Mouse (Mus musculus) intestine, embryonic 14.5 days (tissue): Measurements from ENCODE around the gene Fut2. TPM values are rescaled to one million over a fixed set of nuclear protein-coding genes. Genes with fewer than 3 reads are reported as not detected.
A peak's percentile ranks its signal among the peaks of the same experiment; 100 is the strongest.

ENCODE experiments used
- ATAC-seq: fragments of 200-750 bp; cut with Nextera tagmentation; replicated peaks from 2 replicates; pipeline ENCODE4 v1.8.0; 2017; ENCODE audit warnings: low read depth, moderate number of reproducible peaks, moderate TSS enrichment, moderate library complexity; ENCODE audit not compliant: low FRiP score, low TSS enrichment
- DNase-seq: peaks from one replicate; pipeline ENCODE4 v3.0.0-alpha.2; 2018; ENCODE audit warnings: low spot score
- H3K27ac ChIP-seq: fragments of 300-500 bp; sonication (generic); 2 replicates; pipeline ENCODE4 v1.5.1; 2014; ENCODE audit warnings: low read depth, mild to moderate bottlenecking, control low read depth
- H3K27me3 ChIP-seq: fragments of 300-500 bp; sonication (generic); replicated peaks from 2 replicates; pipeline ENCODE4 v1.6.1; 2014; ENCODE audit warnings: low read length, control low read depth; ENCODE audit not compliant: control insufficient read depth, insufficient read depth
- H3K36me3 ChIP-seq: fragments of 300-500 bp; sonication (generic); 2 replicates; pipeline ENCODE4 v1.6.1; 2014; ENCODE audit warnings: low read length, control low read depth; ENCODE audit not compliant: control insufficient read depth, insufficient read depth
- H3K4me1 ChIP-seq: fragments of 300-500 bp; sonication (generic); replicated peaks from 2 replicates; pipeline ENCODE4 v1.6.1; 2014; ENCODE audit warnings: low read length, control low read depth, mixed read lengths; ENCODE audit not compliant: control insufficient read depth, insufficient read depth
- H3K4me2 ChIP-seq: fragments of 300-500 bp; sonication (generic); 2 replicates; pipeline ENCODE4 v1.6.1; 2014; ENCODE audit warnings: low read length
- H3K4me3 ChIP-seq: fragments of 300-500 bp; sonication (generic); 2 replicates; pipeline ENCODE4 v1.5.1; 2014; ENCODE audit warnings: low read depth, low read length, control low read depth, mixed read lengths
- H3K9ac ChIP-seq: fragments of 300-500 bp; sonication (generic); 2 replicates; pipeline ENCODE4 v1.6.1; 2014; ENCODE audit warnings: mild to moderate bottlenecking, low read length
- H3K9me3 ChIP-seq: fragments of 300-500 bp; sonication (generic); 2 replicates; pipeline ENCODE4 v1.6.1; 2016; ENCODE audit warnings: low read length, control low read depth; ENCODE audit not compliant: control insufficient read depth
- WGBS: fragments of 180-500 bp; shearing (Covaris S2); extraction: QIAGEN DNeasy Blood & Tissue Kit; methylation state at CpG from one replicate; pipeline ENCODE4 v1.1.7; 2014; 5-methylcytosine and 5-hydroxymethylcytosine counted together
- polyA plus RNA-seq: library from polyadenylated mRNA; unstranded; fragments of >200 nt; fragmentation: Nextera tagmentation; extraction: Ambion mirVana; gene quantifications from 2 replicates; pipeline ENCODE4 v1.2.1, GENCODE M21; 2014

Gene Fut2
- polyA plus RNA-seq, 1 experiment from 2014 or later: 7.9 TPM

DNA sequence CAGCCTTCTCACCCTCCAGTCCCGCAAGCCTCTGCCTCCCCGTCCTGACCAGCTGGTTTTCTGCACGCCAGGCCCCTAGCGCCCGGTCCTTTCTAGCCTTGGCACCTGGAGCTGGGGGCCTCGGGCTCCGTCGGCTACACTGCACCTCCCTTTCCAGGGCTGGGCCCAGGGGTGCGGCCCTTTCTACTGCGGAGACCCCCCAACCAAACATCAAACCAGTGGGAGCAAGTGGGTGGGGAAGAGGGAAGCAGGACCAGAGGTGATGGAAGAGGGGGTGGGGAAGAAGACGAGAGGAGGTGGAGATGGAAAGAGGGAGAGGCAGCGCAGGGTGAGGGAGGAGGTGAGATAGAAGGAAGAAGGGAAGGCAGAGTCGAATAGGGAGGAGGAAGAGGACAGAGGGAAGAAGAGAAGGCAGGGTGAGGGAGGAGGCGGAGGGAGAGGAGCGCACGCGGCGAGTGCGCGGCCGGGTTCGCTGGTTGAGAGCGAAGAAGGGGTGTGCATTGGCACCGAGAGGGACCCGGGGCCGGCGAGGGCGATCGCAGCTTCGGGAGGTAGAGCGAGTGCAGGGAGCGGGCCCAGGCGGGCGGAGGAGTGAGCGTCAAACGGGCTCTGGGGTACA is 33.4 kb upstream of the Fut2 start, which contains the start of gene Car11:
Car11 (plus strand) TSS at position 321 of the 619 bp plus-strand sequence.
- no peak for ATAC-seq
- peak within 1 kb of the TSS; percentile 71 for H3K4me2 ChIP-seq
- no peaks in the 10 kb centered on the region for H3K9me3 ChIP-seq
- no peak for DNase-seq
- peak within 1 kb of the TSS; percentile 23; the same call in 1 of the 2 replicates for H3K9ac ChIP-seq
- H3K27me3 ChIP-seq: peaks cover 23% of the 10 kb centered on the region
- no peak within 1 kb of the TSS for H3K27ac ChIP-seq
- H3K4me1 ChIP-seq: peaks cover 14% of the 10 kb centered on the region
- peak within 1 kb of the TSS; percentile 35 for H3K4me3 ChIP-seq
- 2% methylated on average over 36 of the region's 36 CpGs for WGBS
- no peaks in the 10 kb centered on the region for H3K36me3 ChIP-seq

GRCm38 (mm10) chr7:45697894-45698293 is 31.7 kb upstream of the Fut2 start:
- no peak overlapping the region for H3K9ac ChIP-seq
- no peak overlapping the region for H3K4me2 ChIP-seq
- no peaks in the 10 kb centered on the region for H3K9me3 ChIP-seq
- ATAC-seq (no peak), DNase-seq (no peak)
- peaks cover 23% of the 10 kb centered on the region for H3K27me3 ChIP-seq
- peaks cover 7% of the 10 kb centered on the region for H3K4me1 ChIP-seq
- no peak overlapping the region for H3K27ac ChIP-seq
- 87% methylated on average over 6 of the region's 7 CpGs for whole genome bisulfite sequencing
- H3K36me3 ChIP-seq: no peaks in the 10 kb centered on the region
- H3K4me3 ChIP-seq: no peak overlapping the region

DNA sequence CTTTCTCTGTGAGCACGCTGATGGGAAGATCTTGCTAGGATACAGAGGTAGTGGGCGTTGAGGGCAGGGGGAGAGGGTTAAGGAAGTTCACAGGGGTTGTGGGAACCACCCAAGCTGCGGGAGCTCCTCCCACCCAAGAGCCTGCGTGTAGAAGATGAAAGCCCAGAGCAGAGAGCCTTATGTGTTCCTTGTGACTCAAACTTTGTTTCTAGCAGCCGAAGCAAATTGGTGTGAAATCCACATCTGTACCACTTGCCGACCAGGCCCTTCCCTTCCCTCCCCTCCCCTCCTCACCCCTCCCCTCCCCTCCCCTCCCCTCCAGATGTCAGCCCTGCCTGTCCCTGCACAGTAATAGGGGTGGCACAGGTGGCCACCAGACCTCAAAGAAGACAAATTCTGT is 28.9 kb upstream of the Fut2 start:
- peaks cover 2% of the 10 kb centered on the region for H3K4me1 ChIP-seq
- peaks cover 19% of the 10 kb centered on the region for H3K27me3 ChIP-seq
- H3K4me3 ChIP-seq: no peak overlapping the region
- H3K36me3 ChIP-seq: no peaks in the 10 kb centered on the region
- DNase-seq (no peak), ATAC-seq (no peak)
- 14% methylated on average over 6 of the region's 6 CpGs for WGBS
- no peak overlapping the region for H3K9ac ChIP-seq
- no peak overlapping the region for H3K27ac ChIP-seq
- no peaks in the 10 kb centered on the region for H3K9me3 ChIP-seq
- H3K4me2 ChIP-seq: no peak overlapping the region

DNA sequence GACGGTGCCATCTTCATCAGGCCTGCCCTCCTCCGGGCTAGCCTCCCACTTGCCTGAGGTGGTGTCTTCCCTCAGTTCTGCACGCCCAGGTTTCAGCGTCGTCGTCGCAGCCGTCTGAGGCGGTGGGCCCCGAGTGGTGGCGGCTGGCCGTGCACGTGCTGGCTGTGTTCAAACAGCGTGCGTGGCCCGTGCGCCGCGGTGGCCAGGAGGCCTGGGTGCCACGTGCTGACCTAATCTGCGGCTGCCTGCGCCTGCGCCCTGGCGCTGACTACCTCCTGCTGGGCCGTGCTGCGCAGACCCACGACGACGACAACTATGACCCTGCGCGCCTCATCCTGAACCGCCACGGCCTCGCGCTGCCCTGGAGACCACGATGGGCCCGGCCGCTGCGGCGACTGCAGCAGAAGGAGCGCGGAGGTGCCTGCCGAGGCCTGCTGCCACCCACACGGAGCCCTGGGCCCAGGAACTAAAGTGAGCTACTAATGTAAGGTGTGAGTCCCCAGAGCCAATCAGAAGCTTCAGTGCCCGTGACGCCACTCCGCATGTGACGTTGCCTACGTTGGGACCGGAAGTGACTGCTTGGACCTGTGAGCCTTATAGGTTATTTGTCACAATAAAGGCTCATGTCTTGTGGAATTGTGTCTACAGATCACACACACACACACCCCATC is 27.9 kb upstream of the Fut2 start, which contains the start of gene Sec1:
Sec1 (minus strand) TSS at position 482 of the 671 bp plus-strand sequence.
- H3K27ac ChIP-seq: no peak within 1 kb of the TSS
- H3K4me3 ChIP-seq: no peak within 1 kb of the TSS
- H3K9ac ChIP-seq: no peak within 1 kb of the TSS
- no peaks in the 10 kb centered on the region for H3K9me3 ChIP-seq
- no peak within 1 kb of the TSS for H3K4me2 ChIP-seq
- ATAC-seq (no peak), DNase-seq (no peak)
- no peaks in the 10 kb centered on the region for H3K4me1 ChIP-seq
- WGBS: 90% methylated on average over 50 of the region's 50 CpGs
- no peaks in the 10 kb centered on the region for H3K36me3 ChIP-seq
- H3K27me3 ChIP-seq: peaks cover 8% of the 10 kb centered on the region

GRCm38 (mm10) chr7:45692364-45692763 is 26.2 kb upstream of the Fut2 start:
- no peak overlapping the region for H3K27ac ChIP-seq
- no peaks in the 10 kb centered on the region for H3K4me1 ChIP-seq
- no peaks in the 10 kb centered on the region for H3K36me3 ChIP-seq
- no peaks in the 10 kb centered on the region for H3K9me3 ChIP-seq
- H3K9ac ChIP-seq: no peak overlapping the region
- no peak overlapping the region for H3K4me2 ChIP-seq
- H3K4me3 ChIP-seq: no peak overlapping the region
- no peak for ATAC-seq
- H3K27me3 ChIP-seq: no peaks in the 10 kb centered on the region
- WGBS: 79% methylated on average over 2 of the region's 2 CpGs
- DNase-seq: no peak

- Histone ChIP-seq H3K4me2 (no peak overlapping the region), H3K9ac (no peak overlapping the region), H3K9me3 (no peaks in the 10 kb centered on the region), H3K36me3 (no peaks in the 10 kb centered on the region), H3K27me3 (no peaks in the 10 kb centered on the region), H3K4me3 (no peak overlapping the region), H3K4me1 (peaks cover 15% of the 10 kb centered on the region), H3K27ac (no peak overlapping the region)
- ATAC-seq: no peak
- 58% methylated on average over 11 of the region's 11 CpGs for WGBS
- DNase-seq: no peak
Measured at GRCm38 (mm10) chr7:45689800-45690199, 23.6 kb upstream of the Fut2 start.

GRCm38 (mm10) chr7:45689099-45689498 is 22.9 kb upstream of the Fut2 start:
- no peak overlapping the region for H3K4me2 ChIP-seq
- peaks cover 15% of the 10 kb centered on the region for H3K4me1 ChIP-seq
- no peak for DNase-seq
- ATAC-seq: no peak
- H3K27me3 ChIP-seq: no peaks in the 10 kb centered on the region
- no peak overlapping the region for H3K9ac ChIP-seq
- no peaks in the 10 kb centered on the region for H3K36me3 ChIP-seq
- H3K4me3 ChIP-seq: no peak overlapping the region
- WGBS: 61% methylated on average over 6 of the region's 6 CpGs
- H3K27ac ChIP-seq: no peak overlapping the region
- no peaks in the 10 kb centered on the region for H3K9me3 ChIP-seq

DNA sequence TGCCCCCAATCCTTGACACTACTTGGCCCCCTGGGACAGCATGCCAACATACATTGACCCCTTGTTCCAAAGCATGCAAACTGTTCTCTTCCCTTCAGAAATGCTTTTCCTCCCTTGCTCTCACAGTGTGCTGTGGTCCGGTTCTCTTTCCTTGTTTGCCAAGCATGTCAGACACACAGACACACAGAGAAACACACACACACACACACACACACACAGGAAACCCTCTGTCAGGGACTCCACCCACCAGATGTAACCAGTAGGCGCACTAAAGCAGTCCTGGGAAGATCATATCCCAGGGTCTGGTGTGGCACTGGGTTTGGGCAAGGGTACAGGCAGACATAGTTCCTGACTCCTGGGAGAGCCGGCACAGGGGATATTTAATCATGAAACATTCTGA is 20.6 kb upstream of the Fut2 start:
- Histone ChIP-seq H3K36me3 (no peaks in the 10 kb centered on the region), H3K27ac (no peak overlapping the region), H3K4me1 (peaks cover 22% of the 10 kb centered on the region), H3K27me3 (no peaks in the 10 kb centered on the region), H3K4me3 (no peak overlapping the region), H3K9ac (no peak overlapping the region), H3K4me2 (no peak overlapping the region), H3K9me3 (no peaks in the 10 kb centered on the region)
- DNase-seq (no peak), ATAC-seq (no peak)
- 69% methylated on average over 3 of the region's 3 CpGs for WGBS

DNA sequence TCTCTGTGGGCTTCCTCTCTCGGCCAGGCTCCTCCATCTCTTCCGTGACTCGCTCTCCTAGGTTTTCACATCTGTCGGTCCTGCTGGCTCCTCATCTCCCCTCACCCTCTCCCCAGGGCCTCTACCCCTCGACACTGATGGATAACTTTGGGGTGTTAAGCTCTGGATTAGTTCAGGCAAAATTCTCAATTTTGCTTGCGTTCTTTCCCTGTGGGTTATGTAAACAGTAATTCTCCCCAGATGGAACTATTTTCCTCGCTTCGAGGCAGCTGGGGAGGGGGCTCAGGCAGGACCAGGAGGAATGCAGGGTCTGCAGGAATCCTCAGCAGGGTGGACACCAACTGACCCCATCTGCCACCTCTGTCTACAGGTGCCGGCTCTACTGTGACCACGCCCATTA is 19.6 kb upstream of the Fut2 start:
- Histone ChIP-seq H3K9me3 (no peaks in the 10 kb centered on the region), H3K4me1 (peaks cover 22% of the 10 kb centered on the region), H3K9ac (peak overlapping the region; percentile 21; the same call in 1 of the 2 replicates), H3K4me2 (peak overlapping the region; percentile 31), H3K27ac (peak overlapping the region; percentile 65), H3K36me3 (no peaks in the 10 kb centered on the region), H3K27me3 (no peaks in the 10 kb centered on the region), H3K4me3 (no peak overlapping the region)
- WGBS: 25% methylated on average over 10 of the region's 10 CpGs
- peak; percentile 52 for DNase-seq
- no peak for ATAC-seq
